Mouse (Mus musculus) midbrain, embryonic 15.5 days (tissue): Measurements from ENCODE around the gene Tmco1. TPM values are rescaled to one million over a fixed set of nuclear protein-coding genes. Genes with fewer than 3 reads are reported as not detected.

ENCODE experiments used
- ATAC-seq: fragments of 200-750 bp; cut with Nextera tagmentation; replicated peaks from 2 replicates; pipeline ENCODE4 v1.8.0; 2017; ENCODE audit warnings: moderate TSS enrichment
- H3K27ac ChIP-seq: fragments of 300-500 bp; sonication (generic); 2 replicates; pipeline ENCODE4 v1.5.1; 2015; ENCODE audit warnings: mild to moderate bottlenecking, inconsistent platforms
- H3K27me3 ChIP-seq: fragments of 300-500 bp; sonication (generic); replicated peaks from 2 replicates; pipeline ENCODE4 v1.6.1; 2015; ENCODE audit warnings: inconsistent platforms
- H3K36me3 ChIP-seq: fragments of 300-500 bp; sonication (generic); replicated peaks from 2 replicates; pipeline ENCODE4 v1.6.1; 2015; ENCODE audit warnings: inconsistent platforms
- H3K4me1 ChIP-seq: fragments of 300-500 bp; sonication (generic); 2 replicates; pipeline ENCODE4 v1.6.1; 2015; ENCODE audit warnings: inconsistent platforms
- H3K4me2 ChIP-seq: fragments of 300-500 bp; sonication (generic); 2 replicates; pipeline ENCODE4 v1.6.1; 2015; ENCODE audit warnings: inconsistent platforms, mild to moderate bottlenecking, moderate library complexity
- H3K4me3 ChIP-seq: fragments of 300-500 bp; sonication (generic); 2 replicates; pipeline ENCODE4 v1.5.1; 2015; ENCODE audit warnings: mild to moderate bottlenecking, inconsistent platforms
- H3K9ac ChIP-seq: fragments of 300-500 bp; sonication (generic); 2 replicates; pipeline ENCODE4 v1.6.1; 2015; ENCODE audit warnings: mild to moderate bottlenecking, inconsistent platforms
- H3K9me3 ChIP-seq: fragments of 300-500 bp; sonication (generic); 2 replicates; pipeline ENCODE4 v1.6.1; 2016; ENCODE audit warnings: inconsistent platforms
- WGBS: fragments of 180-500 bp; shearing (Covaris S2); methylation state at CpG from one replicate; pipeline ENCODE4 v1.1.7; 2015; ENCODE audit warnings: mixed read lengths; 5-methylcytosine and 5-hydroxymethylcytosine counted together
- polyA plus RNA-seq: library from polyadenylated mRNA; unstranded; fragments of >200 nt; fragmentation: Nextera tagmentation; extraction: Ambion mirVana; gene quantifications from 2 replicates; pipeline ENCODE4 v1.2.1, GENCODE M21; 2015

Gene Tmco1
- 65.2 and 70.6 TPM in 2 replicates for polyA plus RNA-seq

- Histone ChIP-seq H3K27me3 (no peaks in the 10 kb centered on the region), H3K9ac (peak within 1 kb of the TSS; percentile 92), H3K4me1 (peaks cover 9% of the 10 kb centered on the region), H3K4me3 (peak within 1 kb of the TSS; percentile 76), H3K4me2 (peak within 1 kb of the TSS; percentile 75), H3K36me3 (no peaks in the 10 kb centered on the region; the same call in 1 of the 2 replicates), H3K9me3 (no peaks in the 10 kb centered on the region), H3K27ac (peak within 1 kb of the TSS; percentile 97)
- under 1% methylated on average over 82 of the region's 82 CpGs for WGBS
- ATAC-seq, result peak; percentile 99
Measured at GRCm38 (mm10) chr1:167308261-167309054, at the start of gene Tmco1. Gene Tmco1, plus strand, starts transcription at chr1:167308378.

GRCm38 (mm10) chr1:167259702-167260101, 48.5 kb upstream of the Tmco1 start:
- H3K9ac ChIP-seq, result no peak overlapping the region
- H3K4me3 ChIP-seq, result no peak overlapping the region
- ATAC-seq, result 0 out of 2 replicates have a peak, but pooled peaks have one; percentile 12
- H3K36me3 ChIP-seq, result no peaks in the 10 kb centered on the region
- 59% methylated on average over 10 of the region's 10 CpGs for WGBS
- no peaks in the 10 kb centered on the region for H3K4me1 ChIP-seq
- no peak overlapping the region for H3K4me2 ChIP-seq
- no peaks in the 10 kb centered on the region for H3K9me3 ChIP-seq
- H3K27ac ChIP-seq, result no peak overlapping the region
- no peaks in the 10 kb centered on the region for H3K27me3 ChIP-seq

DNA sequence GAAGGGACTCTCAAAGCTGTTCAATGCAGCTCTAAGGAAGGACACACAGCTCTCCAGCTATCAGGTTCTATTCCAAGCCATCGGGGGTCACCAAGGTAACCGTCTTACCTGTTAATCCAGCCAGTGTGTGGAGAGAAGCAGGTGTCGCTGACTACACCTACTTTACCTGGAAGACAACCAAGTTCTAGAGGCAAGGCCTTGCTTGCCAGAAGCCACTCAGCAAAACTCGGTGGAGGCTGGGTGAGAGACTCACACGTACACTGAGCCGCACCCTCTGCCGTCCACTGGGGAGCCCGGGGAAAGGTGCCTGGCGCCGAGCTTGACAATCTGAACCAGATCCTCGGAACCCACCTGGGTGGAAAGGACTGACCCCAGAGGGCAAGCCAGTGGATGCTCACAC, 46.4 kb upstream of the Tmco1 start:
- Histone ChIP-seq H3K9me3 (no peaks in the 10 kb centered on the region), H3K4me2 (no peak overlapping the region), H3K27me3 (no peaks in the 10 kb centered on the region), H3K9ac (no peak overlapping the region), H3K4me3 (no peak overlapping the region), H3K27ac (no peak overlapping the region), H3K36me3 (no peaks in the 10 kb centered on the region), H3K4me1 (no peaks in the 10 kb centered on the region)
- 94% methylated on average over 11 of the region's 11 CpGs for WGBS
- ATAC-seq, result no peak

DNA sequence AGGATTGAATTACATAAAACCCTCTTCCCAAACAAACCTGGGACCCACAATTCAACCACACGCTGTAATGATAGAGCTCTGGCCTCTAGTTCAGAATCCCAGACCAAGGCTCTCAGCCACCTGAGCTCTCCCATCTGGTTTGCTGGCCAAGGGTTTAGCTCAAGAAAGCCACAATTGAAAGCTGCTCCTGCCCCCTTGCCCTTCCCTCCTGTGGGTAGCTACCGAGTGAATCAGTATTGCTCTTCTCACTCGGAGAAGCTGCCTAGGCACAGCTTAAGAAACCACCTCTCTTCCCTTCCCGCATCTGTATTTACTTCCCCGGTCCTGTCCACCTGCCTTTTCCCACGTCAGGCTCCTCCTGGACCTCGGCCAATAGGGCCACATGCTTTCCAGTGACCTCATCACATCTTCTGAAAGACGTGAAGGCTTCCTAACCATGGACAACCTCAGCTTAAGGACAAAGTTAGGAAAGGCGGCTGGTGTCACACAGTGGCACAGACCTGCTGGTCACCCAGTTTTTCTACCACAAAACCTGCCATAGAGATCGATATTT, 45.6 kb upstream of the Tmco1 start:
- Histone ChIP-seq H3K4me3 (no peak overlapping the region), H3K36me3 (no peaks in the 10 kb centered on the region), H3K27me3 (no peaks in the 10 kb centered on the region), H3K9ac (no peak overlapping the region), H3K4me1 (no peaks in the 10 kb centered on the region), H3K4me2 (no peak overlapping the region), H3K27ac (no peak overlapping the region), H3K9me3 (no peaks in the 10 kb centered on the region)
- no peak for ATAC-seq
- 75% methylated on average over 10 of the region's 10 CpGs for WGBS

- Histone ChIP-seq H3K4me3 (no peak overlapping the region), H3K9me3 (no peaks in the 10 kb centered on the region), H3K4me1 (peaks cover 14% of the 10 kb centered on the region), H3K9ac (no peak overlapping the region), H3K27ac (no peak overlapping the region), H3K4me2 (no peak overlapping the region), H3K27me3 (no peaks in the 10 kb centered on the region), H3K36me3 (no peaks in the 10 kb centered on the region)
- WGBS, result 84% methylated on average over 4 of the region's 4 CpGs
- no peak for ATAC-seq
Measured at GRCm38 (mm10) chr1:167265366-167265765, 42.8 kb upstream of the Tmco1 start.

DNA sequence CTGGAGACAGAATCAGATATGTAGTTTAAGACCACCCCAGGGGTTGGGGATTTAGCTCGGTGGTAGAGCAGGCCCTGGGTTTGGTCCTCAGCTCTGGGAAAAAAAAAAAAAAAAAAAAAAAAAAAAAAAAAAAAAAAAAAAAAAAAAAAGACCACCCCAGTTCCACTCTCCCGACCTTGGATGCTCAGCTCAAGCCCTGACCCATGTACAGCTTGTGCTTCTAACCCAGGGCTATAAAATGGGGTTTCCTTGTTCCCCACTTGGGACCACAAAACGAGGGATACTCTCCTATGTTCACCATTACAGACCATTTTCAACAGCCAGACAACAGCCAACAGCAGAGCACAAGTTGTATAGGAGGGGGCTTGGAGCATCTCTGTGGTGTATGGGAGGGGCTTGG, 41.5 kb upstream of the Tmco1 start:
- ATAC-seq, result no peak
- H3K9ac ChIP-seq, result no peak overlapping the region
- no peaks in the 10 kb centered on the region for H3K36me3 ChIP-seq
- H3K27ac ChIP-seq, result no peak overlapping the region
- no peaks in the 10 kb centered on the region for H3K27me3 ChIP-seq
- no peak overlapping the region for H3K4me3 ChIP-seq
- no peaks in the 10 kb centered on the region for H3K9me3 ChIP-seq
- H3K4me2 ChIP-seq, result no peak overlapping the region
- peaks cover 28% of the 10 kb centered on the region for H3K4me1 ChIP-seq
- WGBS, result 75% methylated on average over 3 of the region's 3 CpGs

DNA sequence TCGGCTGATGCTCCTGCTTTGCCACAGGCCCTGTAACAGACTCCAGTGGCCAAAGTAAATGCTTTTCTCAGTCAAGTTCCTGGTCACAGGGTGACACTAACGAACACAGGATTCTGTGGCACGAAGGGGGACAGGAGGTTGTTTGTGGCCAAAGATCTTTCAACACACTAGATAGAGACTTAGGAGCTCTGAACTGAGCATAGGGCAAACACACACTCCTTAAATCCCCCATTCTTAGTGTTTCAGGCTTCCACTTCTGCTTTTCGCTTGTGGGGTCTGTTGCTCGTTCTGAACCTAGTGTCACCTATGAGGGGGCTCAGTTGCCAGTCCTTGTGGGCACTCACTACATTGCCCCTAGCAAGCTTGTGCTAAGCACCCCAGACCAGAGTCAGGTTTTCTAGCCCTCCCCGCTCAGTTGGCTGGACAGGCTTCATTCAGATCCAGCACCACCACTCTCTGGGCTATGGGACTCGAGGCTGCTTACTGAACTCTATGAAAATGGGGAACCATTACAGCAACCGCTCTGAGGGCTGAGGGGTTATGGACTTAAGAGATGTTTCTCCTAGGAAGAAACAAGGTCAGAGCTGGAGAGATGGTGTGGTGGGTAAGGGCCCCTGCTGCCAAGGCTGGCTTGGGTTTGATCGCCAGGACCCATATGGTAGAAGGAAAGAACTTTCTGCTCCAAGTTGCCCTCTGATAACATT, 39.7 kb upstream of the Tmco1 start:
- WGBS, result 89% methylated on average over 9 of the region's 9 CpGs
- Histone ChIP-seq H3K4me3 (no peak overlapping the region), H3K36me3 (no peaks in the 10 kb centered on the region), H3K27ac (no peak overlapping the region), H3K27me3 (no peaks in the 10 kb centered on the region), H3K9ac (no peak overlapping the region), H3K9me3 (no peaks in the 10 kb centered on the region), H3K4me1 (peaks cover 34% of the 10 kb centered on the region), H3K4me2 (no peak overlapping the region)
- ATAC-seq, result no peak

DNA sequence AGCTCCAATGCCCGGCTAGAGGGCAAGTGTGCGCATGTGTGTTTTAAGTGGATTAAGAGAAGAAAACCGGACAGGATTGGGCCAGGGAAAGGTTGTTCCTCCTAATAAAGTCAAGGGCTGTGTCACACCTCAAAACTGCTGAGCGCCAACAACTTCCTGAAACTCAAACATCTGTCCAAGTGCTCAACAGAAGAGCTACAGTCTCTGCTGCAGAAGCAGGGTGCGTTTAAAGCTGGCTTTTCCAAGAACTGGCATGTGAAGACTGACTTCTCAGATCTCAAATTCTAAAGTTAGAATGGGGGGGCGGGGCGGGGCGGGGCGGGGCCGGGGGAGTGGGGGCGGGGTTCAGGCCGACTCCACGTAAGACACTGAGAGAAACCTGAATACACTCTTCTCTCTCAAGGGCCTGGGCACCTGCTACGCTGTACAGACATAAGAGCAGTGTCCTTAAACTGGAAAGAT, 38.8 kb upstream of the Tmco1 start:
- no peaks in the 10 kb centered on the region for H3K27me3 ChIP-seq
- no peak overlapping the region for H3K4me3 ChIP-seq
- H3K9me3 ChIP-seq, result no peaks in the 10 kb centered on the region
- ATAC-seq, result peak; percentile 6; the same call in 1 of the 2 replicates
- no peaks in the 10 kb centered on the region for H3K36me3 ChIP-seq
- H3K27ac ChIP-seq, result no peak overlapping the region
- H3K4me2 ChIP-seq, result peak overlapping the region; percentile 50; the same call in 1 of the 2 replicates
- peaks cover 42% of the 10 kb centered on the region for H3K4me1 ChIP-seq
- H3K9ac ChIP-seq, result no peak overlapping the region
- 24% methylated on average over 14 of the region's 14 CpGs for WGBS

DNA sequence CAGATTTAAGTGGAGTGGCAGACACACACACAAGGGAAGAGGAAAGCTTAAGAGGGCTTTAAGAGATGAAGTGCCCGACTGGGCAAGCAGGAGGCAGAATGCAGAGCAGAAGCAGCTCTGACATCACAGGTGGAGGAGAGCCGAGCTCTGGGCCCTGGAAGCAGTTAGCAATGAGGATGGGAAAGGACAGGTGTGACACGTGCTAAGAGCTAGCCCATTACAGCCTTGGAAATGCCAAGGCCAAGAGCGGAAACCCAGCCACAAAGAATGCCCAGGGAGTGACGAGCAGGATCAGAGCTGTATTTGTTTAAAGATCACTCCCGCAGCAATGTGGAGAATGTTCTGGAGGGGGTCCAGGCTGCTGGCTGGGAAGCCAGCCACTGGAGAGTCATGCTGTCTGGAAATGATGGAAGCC, 38.3 kb upstream of the Tmco1 start:
- Histone ChIP-seq H3K27me3 (no peaks in the 10 kb centered on the region), H3K4me3 (no peak overlapping the region), H3K9ac (no peak overlapping the region), H3K27ac (peak overlapping the region; percentile 35), H3K9me3 (no peaks in the 10 kb centered on the region), H3K4me1 (peaks cover 42% of the 10 kb centered on the region), H3K36me3 (no peaks in the 10 kb centered on the region), H3K4me2 (peak overlapping the region; percentile 50)
- ATAC-seq, result peak; percentile 59
- WGBS, result 17% methylated on average over 6 of the region's 6 CpGs

DNA sequence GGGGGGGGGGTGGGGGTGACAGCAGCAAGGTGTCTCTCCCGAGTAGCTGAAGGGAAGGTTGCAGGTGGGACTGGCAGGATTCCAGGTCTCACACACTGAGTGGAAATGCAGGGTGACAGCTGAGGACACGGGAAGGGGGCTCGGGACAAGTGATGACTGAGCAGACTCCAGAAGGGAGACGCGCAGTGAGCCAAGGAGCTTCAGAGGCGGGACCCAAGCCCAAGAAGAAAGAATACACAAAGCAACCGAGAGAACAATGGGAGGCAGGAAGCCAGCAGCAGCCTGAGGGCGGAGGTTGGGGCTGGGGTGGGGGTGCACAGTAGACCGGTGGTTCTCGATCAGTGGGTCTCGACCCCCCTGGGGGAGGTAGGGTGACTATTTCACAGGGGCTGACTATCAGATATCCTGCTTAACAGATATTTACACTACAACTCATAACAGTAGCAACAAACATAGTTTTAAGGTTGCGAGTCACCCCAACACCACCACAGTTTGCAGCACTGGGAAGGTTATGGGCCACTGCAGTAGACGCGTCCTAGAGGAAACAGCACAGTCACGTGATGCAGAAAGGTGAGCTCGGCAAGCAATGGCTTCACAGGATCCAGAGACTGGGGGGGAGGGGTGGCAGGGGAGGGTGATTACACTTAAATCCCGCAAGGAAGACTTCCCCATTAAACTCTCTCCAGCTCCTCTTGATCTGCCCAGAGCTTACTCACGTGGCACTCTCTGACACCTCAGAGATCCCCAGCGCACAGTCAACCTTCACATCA, 37.7 kb upstream of the Tmco1 start:
- Histone ChIP-seq H3K27me3 (no peaks in the 10 kb centered on the region), H3K4me1 (peaks cover 42% of the 10 kb centered on the region), H3K9me3 (no peaks in the 10 kb centered on the region), H3K4me3 (peak overlapping the region; percentile 19), H3K9ac (no peak overlapping the region; the same call in 1 of the 2 replicates), H3K27ac (peak overlapping the region; percentile 35), H3K36me3 (no peaks in the 10 kb centered on the region), H3K4me2 (peak overlapping the region; percentile 50)
- ATAC-seq, result peak; percentile 53
- 6% methylated on average over 19 of the region's 19 CpGs for WGBS

GRCm38 (mm10) chr1:167271304-167271703, 36.9 kb upstream of the Tmco1 start:
- Histone ChIP-seq H3K4me3 (no peak overlapping the region), H3K4me1 (peaks cover 42% of the 10 kb centered on the region), H3K9me3 (no peaks in the 10 kb centered on the region)

More at GRCm38 (mm10) chr1:167271304-167271703, 36.9 kb upstream of the Tmco1 start:
- peak overlapping the region; percentile 50; the same call in 1 of the 2 replicates for H3K4me2 ChIP-seq
- no peak overlapping the region for H3K9ac ChIP-seq
- no peaks in the 10 kb centered on the region for H3K27me3 ChIP-seq
- no peak overlapping the region for H3K27ac ChIP-seq
- no peaks in the 10 kb centered on the region for H3K36me3 ChIP-seq
- ATAC-seq, result 0 out of 2 replicates have a peak, but pooled peaks have one; percentile 18
- 39% methylated on average over 4 of the region's 4 CpGs for WGBS
